Mouse (Mus musculus): ENCODE results near the gene Lsm4. TPM values are rescaled to one million over a fixed set of nuclear protein-coding genes. Genes with fewer than 3 reads are reported as not detected.

Gene Lsm4
- total RNA-seq, 2 experiments from 2014 or later, result 72.3 to 76.5 TPM

GRCm38 (mm10) chr8:70648921-70649320 is 24.1 kb upstream of the Lsm4 start:
- DNase-seq (ENCODE audit: low spot score in 2 of 2), result no peak

GRCm38 (mm10) chr8:70649324-70649723 is 23.7 kb upstream of the Lsm4 start:
- peak; percentile 63 to 73 for DNase-seq (ENCODE audit: low spot score in 2 of 2)

GRCm38 (mm10) chr8:70650351-70650750 is 22.7 kb upstream of the Lsm4 start:
- DNase-seq (ENCODE audit: low spot score in 2 of 2), result no peak

DNA sequence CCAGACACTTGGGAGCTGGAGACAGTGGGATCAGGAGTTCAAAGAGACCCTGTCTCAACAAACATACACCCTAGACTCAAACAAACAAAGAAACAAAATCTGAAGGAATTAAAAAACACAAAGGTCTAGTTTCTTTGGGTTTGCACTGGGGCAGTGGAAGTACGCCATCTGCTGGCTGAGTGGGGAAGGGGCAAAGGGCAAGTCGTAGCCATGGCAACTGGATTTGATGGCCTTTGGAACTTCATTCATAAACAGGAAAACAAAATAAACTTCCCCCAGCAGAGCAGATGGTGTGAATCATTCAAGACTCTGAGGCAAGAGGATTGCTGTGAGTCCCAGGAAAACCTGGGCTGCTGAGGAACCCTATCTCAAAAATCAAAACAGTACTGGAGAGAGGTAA is 19.8 kb upstream of the Lsm4 start:
- peak; percentile 61 to 64 for DNase-seq (ENCODE audit: low spot score in 2 of 2)

GRCm38 (mm10) chr8:70654121-70654520 is 18.9 kb upstream of the Lsm4 start:
- DNase-seq (ENCODE audit: low spot score in 2 of 2), result no peak

DNA sequence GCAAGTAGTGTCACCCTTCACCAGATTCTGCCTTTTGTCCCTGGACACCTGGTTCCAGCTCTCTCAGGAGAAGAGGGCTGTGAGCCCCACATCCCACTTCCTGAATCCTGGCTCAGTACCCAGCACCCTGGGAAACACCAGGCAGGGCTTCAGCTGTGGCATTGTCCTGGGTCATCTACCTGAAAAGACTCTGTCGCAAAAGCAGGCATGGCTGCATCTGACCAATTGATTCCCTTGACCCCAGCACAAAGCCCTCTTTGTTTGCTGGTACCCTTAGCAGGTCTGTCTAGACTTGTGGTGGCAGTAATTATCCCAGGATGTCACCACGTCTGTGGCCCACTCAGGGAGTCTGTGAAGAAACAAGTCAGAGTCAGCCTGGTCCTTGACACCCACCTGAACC is 17.6 kb upstream of the Lsm4 start:
- DNase-seq (ENCODE audit: low spot score in 2 of 2), result no peak

DNA sequence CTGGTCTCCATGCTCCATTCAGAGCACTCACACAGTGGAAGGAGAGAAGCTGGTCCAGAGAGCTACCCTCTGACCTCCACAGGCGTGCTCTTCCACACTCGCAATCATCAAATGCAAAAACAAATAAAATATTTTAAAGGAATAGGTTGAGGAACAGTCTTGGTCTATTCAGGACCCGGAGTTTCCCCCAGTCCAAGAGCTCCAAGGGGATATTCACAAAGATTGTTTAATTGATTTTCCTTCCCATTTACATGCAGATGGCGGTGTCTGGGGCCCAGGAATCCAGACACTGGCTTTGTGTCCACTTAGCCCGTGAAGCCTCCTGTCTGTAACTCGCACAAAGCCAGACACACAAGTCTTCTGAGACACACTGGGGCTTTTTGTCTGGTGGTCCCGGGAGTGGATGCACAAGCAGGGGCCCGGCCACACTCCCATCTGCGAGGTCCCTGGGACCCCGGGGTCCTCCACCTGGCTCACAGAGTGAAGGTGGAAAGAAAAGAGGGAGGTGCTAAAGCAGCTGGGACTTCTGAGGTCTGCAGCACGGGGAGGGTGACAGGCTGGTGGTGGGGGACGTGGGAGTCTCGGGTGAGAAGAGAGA is 16.8 kb upstream of the Lsm4 start:
- peak; percentile 30 to 50 for DNase-seq (ENCODE audit: low spot score in 2 of 2)

DNA sequence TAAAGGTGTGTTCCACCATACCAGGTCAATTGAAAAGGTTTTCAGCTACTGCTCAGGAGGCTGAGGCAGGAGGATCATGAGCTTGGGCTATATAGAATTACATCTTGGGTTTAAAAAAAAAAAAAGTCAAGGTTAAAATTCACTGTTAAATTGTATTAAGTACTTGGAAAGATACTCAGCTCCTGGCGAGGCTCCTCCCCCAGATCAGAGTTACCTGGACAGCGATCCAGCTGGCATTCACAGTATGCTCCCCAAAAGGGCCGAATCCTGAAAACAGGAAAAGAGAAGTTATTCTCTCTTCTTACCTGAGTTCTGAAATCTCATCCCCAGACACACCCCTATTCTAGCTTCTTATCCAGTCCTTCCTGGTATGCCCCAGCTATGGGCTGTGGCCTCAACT is 15.8 kb upstream of the Lsm4 start:
- no peak for DNase-seq (ENCODE audit: low spot score in 2 of 2)

DNA sequence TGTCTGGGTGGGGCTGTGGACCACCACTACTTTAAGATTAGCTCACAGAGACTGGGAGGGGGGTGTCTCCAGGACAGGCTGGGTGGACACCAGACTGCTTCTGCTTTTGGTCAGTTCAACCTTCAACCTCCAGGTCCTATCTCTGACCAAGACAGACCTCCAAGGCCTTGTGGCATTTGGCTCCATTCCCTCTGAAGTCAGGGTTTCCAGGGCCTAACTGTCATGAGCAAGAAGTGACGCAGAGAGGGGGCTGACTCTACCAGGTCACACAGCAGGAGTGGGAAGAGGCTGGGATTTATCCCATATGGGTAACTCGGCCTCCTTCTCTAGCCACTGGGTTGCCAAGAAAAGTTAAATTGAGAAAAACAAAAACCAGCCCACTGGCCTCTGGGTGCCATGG is 15.3 kb upstream of the Lsm4 start:
- no peak for DNase-seq (ENCODE audit: low spot score in 2 of 2)

DNA sequence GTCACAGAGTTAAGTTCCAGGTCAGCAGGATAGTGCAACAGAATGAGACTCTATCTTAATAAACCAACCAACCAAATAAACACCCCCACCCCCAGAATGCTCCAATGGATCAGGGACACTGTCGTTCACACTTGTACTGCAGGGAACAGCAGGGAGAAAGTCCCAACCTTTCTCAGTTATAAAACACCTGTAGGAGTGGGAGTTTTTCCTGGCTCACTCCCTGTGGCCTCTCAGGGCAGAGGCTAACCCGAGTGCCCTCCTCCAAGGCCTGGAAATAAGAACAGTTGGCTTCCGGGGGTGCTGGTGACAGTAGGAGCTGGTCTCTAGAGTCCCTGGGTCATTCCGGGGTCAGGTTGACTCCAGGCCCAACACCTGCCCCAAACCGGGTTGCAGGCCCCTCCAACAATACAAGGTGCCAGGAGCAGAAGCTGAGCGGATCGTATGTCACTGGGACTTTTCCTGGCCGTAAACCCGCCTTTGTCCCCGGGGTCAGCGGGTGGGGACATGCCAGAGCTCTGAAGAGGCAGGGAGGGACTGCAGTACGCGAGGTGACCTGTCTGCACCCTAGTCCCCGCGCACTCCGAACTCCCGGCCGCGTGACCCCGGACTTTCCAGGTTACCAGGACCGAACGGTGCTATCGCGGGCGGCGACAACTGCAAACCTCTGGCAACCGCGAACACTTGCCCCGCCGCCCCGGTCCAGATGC is 14.0 kb upstream of the Lsm4 start:
- no peak for DNase-seq (ENCODE audit: low spot score in 2 of 2)

GRCm38 (mm10) chr8:70659604-70660272 is 13.3 kb upstream of the Lsm4 start:
- DNase-seq (ENCODE audit: low spot score in 2 of 2), result peak; percentile 75 to 86

DNA sequence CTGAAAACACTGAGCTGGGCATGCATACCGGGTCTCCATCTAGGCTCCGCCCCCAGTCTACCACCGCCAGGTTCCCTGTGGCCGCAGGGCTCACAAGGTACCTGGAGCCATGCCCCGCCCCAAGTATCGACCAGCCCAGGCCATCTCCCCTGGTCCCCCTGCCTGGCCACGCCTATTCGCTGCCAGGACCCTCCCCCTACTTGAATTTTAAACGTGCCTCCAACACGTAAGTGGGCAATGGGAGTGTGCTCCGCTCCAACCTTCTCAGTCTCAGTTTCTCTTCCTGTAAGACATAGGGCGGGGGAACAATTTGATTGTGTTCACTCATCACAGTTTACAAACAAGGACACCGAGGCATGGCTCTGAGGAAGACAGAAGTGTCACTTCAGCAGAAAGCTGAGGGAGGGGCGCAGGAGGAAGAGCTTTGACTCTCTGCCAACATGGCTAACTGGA is 12.7 kb upstream of the Lsm4 start, which contains the start of gene Pgpep1:
Gene Pgpep1, minus strand, starts transcription at position 116 of the 453 bp plus-strand sequence.
- peak in 1 of 2 experiments; percentile 42 for DNase-seq (ENCODE audit: low spot score in 2 of 2)

DNA sequence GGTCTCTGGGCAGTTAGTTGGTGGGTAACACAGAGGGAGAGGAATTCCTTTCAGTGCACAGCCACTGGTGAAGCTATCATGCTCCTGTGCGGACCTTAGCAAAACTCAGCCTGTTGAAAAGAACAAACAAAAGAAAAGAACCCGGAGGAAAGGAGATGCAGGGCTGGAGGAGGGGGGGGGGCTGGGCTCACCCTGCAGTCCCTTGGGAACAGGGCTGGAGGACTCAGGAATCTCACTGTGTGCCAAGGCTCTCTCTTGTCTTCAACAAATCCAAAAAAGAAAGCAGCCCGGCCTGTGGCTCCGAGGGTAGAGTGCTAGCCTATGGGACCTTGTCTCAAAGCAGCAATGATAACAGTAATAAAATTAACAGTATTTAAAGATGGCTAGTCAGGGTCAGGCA is 9.4 kb upstream of the Lsm4 start:
- DNase-seq (ENCODE audit: low spot score in 2 of 2), result no peak

DNA sequence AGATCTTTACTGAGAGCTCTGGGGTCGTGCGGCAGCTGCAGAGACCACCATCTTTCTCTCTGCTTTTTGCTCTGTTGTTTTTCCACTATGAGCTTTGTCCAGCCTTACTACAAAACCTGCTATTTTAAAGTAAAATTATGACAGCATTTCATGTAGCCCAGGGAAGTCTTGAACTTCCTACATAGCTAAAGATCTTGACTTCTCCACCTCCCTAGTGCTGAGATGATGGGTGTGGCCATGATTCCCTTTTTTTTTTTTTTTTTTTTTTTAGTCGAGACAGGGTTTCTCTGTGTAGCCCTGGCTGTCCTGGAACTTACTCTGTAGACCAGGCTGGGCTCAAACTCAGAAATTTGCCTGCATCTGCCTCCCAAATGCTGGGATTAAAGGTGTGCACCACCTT is 8.4 kb upstream of the Lsm4 start:
- DNase-seq (ENCODE audit: low spot score in 2 of 2), result no peak

GRCm38 (mm10) chr8:70665599-70665998 is 7.4 kb upstream of the Lsm4 start:
- no peak for DNase-seq (ENCODE audit: low spot score in 2 of 2)

DNA sequence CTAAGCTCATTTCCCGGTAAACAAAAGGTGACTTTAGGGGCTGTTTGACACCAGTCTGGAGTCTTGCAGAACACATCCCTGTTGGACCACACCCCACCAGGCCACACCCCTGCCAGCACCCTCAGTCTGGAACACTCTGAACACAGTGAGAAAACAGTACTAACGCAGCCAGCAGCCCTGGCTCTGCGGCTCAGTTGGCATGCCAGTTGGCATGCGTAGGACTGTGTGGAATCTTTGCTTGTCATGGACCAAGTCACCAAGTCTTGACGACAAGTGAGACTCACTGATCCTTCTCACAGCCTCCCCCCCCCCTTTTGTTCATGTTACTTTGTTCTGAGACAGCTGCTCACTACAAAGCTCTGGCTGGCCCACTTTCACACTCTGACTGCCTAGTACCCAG is 6.0 kb upstream of the Lsm4 start:
- peak; percentile 58 to 61 for DNase-seq (ENCODE audit: low spot score in 2 of 2)

DNA sequence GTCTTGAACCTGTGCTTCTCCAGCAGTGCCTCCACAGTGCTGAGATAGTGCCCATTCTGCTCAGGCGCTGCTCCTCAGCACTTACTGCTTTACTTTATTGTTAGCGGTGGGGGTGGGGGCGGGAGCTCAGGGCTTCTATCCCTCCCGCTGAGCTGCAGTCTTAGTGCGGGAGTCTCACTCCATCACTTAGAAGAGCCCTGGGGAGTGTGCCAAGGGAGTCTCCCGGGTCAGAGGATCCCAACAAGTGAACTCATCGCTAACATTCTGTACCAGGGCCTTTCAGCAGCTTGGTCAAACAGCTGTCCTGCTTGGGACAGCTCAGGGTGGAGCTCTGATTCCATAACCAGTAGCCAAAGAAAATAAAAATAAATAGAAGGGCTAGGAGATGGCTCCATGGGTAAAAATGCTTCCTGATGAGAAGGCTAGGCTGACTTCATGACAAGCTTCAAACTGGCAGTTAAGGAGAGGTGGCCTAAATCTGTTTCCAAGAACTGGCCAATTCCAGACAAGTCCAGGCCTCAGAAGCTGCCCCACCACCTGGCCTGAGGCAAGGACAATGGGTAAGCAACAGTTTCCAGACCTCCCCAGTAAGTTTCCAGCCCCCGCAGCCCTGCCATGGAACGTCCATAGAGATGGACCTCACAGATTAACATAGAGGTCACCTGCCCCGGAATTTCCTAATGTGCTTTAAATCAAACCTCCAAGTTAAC is 1.3 kb upstream of the Lsm4 start:
- DNase-seq (ENCODE audit: low spot score in 2 of 2), result no peak

- no peak for DNase-seq (ENCODE audit: low spot score in 2 of 2)
These were observed 546 bp upstream of the Lsm4 start for GRCm38 (mm10) chr8:70672325-70673078.

GRCm38 (mm10) chr8:70674109-70674508 is 1.1 kb downstream of the Lsm4 start:
- no peak for DNase-seq (ENCODE audit: low spot score in 2 of 2)

- no peak for DNase-seq (ENCODE audit: low spot score in 2 of 2)
These were observed 1.7 kb downstream of the Lsm4 start for GRCm38 (mm10) chr8:70674716-70675115.

DNA sequence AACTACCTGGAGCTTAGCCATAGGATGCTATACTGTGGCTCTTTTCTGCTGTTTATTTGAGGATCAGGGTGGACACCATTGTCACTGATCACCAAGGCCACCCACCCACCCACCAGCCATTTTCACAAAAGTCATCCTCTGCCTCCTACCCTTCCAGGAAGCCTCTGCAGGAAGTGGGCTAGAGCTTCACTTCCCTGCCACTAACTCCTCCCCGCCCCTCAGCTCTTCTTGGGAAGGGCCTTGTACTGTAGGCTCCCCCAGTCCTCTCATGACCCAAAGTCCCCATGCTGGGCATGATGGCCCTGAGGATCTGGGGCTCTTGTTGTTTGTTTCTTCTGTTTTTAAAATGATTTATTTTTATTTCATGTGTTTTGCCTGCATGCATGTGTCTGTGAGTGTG is 2.3 kb downstream of the Lsm4 start:
- no peak for DNase-seq (ENCODE audit: low spot score in 2 of 2)
